Mouse (Mus musculus) gastrocnemius, adult 2 months (tissue): ENCODE results near the gene Olfr1105. TPM values are rescaled to one million over a fixed set of nuclear protein-coding genes. Genes with fewer than 3 reads are reported as not detected.

ENCODE experiments used
- DNase-seq: peaks from one replicate; pipeline ENCODE4 v3.0.0; 2022
- H3K27ac ChIP-seq: fragments of 200-600 bp; 2 replicates; pipeline ENCODE4 v1.8.1; 2022; ENCODE audit warnings: mild to moderate bottlenecking
- H3K4me3 ChIP-seq: fragments of 200-600 bp; 2 replicates; pipeline ENCODE4 v1.8.1; 2022; ENCODE audit warnings: mild to moderate bottlenecking, moderate library complexity
- CTCF ChIP-seq: fragments of 200-600 bp; IDR thresholded peaks from 2 replicates; pipeline ENCODE4 v1.8.1; 2022; ENCODE audit warnings: antibody characterized with exemption, mild to moderate bottlenecking, moderate library complexity
- intact Hi-C: fragments of 180-260 bp; cut with DNase I; formaldehyde crosslinking; loops from one replicate; pipeline ENCODE4 v1.15.1; 2025
- long read RNA-seq, 2 experiments: library from polyadenylated mRNA; stranded (forward); transcript quantifications; one replicate each; pipeline ENCODE4 v2.0.0; 2021
- total RNA-seq, 2 experiments: library from RNA; stranded (reverse); gene quantifications; 2 replicates each; pipeline ENCODE4 v1.2.3; 2021

Olfr1105 gene
- not detected for total RNA-seq
- long read RNA-seq, experiment 1: 0 reads
- long read RNA-seq, experiment 2: 0 reads

GRCm38 (mm10) chr2:87036431-87036830, at the start of gene Olfr1105:
TSS of gene Olfr1105 (minus strand) at chr2:87036531.
- H3K27ac ChIP-seq: no peak within 1 kb of the TSS
- intact Hi-C loops: no loop called here
- DNase-seq: no peak
- no peak within 1 kb of the TSS for H3K4me3 ChIP-seq
- no peak for TF ChIP-seq CTCF

- DNase-seq: no peak
- Histone ChIP-seq H3K27ac (no peak within 1 kb of the TSS), H3K4me3 (no peak within 1 kb of the TSS)
- TF ChIP-seq CTCF: no peak
- intact Hi-C loops: no loop called here
Measured at GRCm38 (mm10) chr2:87075717-87076116, 39.4 kb upstream of the Olfr1105 start, which contains the start of gene Olfr1107. TSS of gene Olfr1107 (minus strand) at chr2:87075817.

GRCm38 (mm10) chr2:87052173-87052572, 15.8 kb upstream of the Olfr1105 start, which contains the start of gene Olfr1106:
TSS of gene Olfr1106 (minus strand) at chr2:87052273.
- TF ChIP-seq CTCF: no peak

GRCm38 (mm10) chr2:87026980-87027379, 9.4 kb downstream of the Olfr1105 start, which contains the start of gene Olfr1104:
TSS of gene Olfr1104 (minus strand) at chr2:87027080.
- DNase-seq: no peak
- intact Hi-C loops: no loop called here
- no peak within 1 kb of the TSS for H3K27ac ChIP-seq
- TF ChIP-seq CTCF: no peak
- H3K4me3 ChIP-seq: no peak within 1 kb of the TSS

More at GRCm38 (mm10) chr2:87052173-87052572, 15.8 kb upstream of the Olfr1105 start, which contains the start of gene Olfr1106:
- intact Hi-C loops: no loop called here
- Histone ChIP-seq H3K4me3 (no peak within 1 kb of the TSS), H3K27ac (no peak within 1 kb of the TSS)
- DNase-seq: no peak

- Histone ChIP-seq H3K4me3 (no peak within 1 kb of the TSS), H3K27ac (no peak within 1 kb of the TSS)
- TF ChIP-seq CTCF: no peak
- DNase-seq: no peak
- intact Hi-C loops: no loop called here
Measured at GRCm38 (mm10) chr2:86998098-86998497, 38.2 kb downstream of the Olfr1105 start, which contains the start of gene Olfr1102. TSS of gene Olfr1102 (plus strand) at chr2:86998398.

- no peak for DNase-seq
- intact Hi-C loops: no loop called here
- no peak for TF ChIP-seq CTCF
- Histone ChIP-seq H3K4me3 (no peak within 1 kb of the TSS), H3K27ac (no peak within 1 kb of the TSS)
Measured at GRCm38 (mm10) chr2:86991121-86991520, 45.2 kb downstream of the Olfr1105 start, which contains the start of gene Olfr1101. TSS of gene Olfr1101 (minus strand) at chr2:86991221.

Other genes starting within 250 kb of the Olfr1105 start
- not detected for gene Olfr141, start 226.5 kb downstream of the Olfr1105 start, total RNA-seq
- gene Olfr1094, start 211.9 kb downstream of the Olfr1105 start, total RNA-seq: not detected
- not detected for gene Olfr1095, start 184.8 kb downstream of the Olfr1105 start, total RNA-seq
- gene Gm13723, start 161.7 kb downstream of the Olfr1105 start, total RNA-seq: not detected
- gene Olfr1097, start 144.3 kb downstream of the Olfr1105 start, total RNA-seq: not detected
- not detected for gene Olfr1098, start 112.0 kb downstream of the Olfr1105 start, total RNA-seq
- gene Olfr1099, start 75.8 kb downstream of the Olfr1105 start, total RNA-seq: not detected
- not detected for gene Olfr1100, start 56.6 kb downstream of the Olfr1105 start, total RNA-seq
- gene Olfr1101, start 45.3 kb downstream of the Olfr1105 start, total RNA-seq: not detected
- not detected for gene Olfr1102, start 38.1 kb downstream of the Olfr1105 start, total RNA-seq
- gene Olfr1104, start 9.5 kb downstream of the Olfr1105 start, total RNA-seq: not detected
- not detected for gene Olfr1106, start 15.7 kb upstream of the Olfr1105 start, total RNA-seq
- gene Olfr1107, start 39.3 kb upstream of the Olfr1105 start, total RNA-seq: not detected
- not detected for gene Olfr1109, start 59.5 kb upstream of the Olfr1105 start, total RNA-seq
- gene Olfr259, start 78.0 kb upstream of the Olfr1105 start, total RNA-seq: not detected
- not detected for gene Olfr1110, start 103.8 kb upstream of the Olfr1105 start, total RNA-seq
- not detected for gene Olfr1111, start 116.1 kb upstream of the Olfr1105 start, total RNA-seq
- not detected for gene Olfr1112, start 151.3 kb upstream of the Olfr1105 start, total RNA-seq
- gene Olfr1113, start 172.4 kb upstream of the Olfr1105 start, total RNA-seq: not detected
- gene Olfr1115, start 211.5 kb upstream of the Olfr1105 start, total RNA-seq: not detected
- gene Olfr1116, start 231.0 kb upstream of the Olfr1105 start, total RNA-seq: not detected